Mouse (Mus musculus) B cell, adult 67 days (primary cell): ENCODE data around the gene Omt2a. TPM values are rescaled to one million over a fixed set of nuclear protein-coding genes. Genes with fewer than 3 reads are reported as not detected.

Experiments
- total RNA-seq, 2 experiments: library from RNA; stranded (reverse); gene quantifications; 4 replicates each; pipeline ENCODE4 v1.2.4; 2023

The Omt2a gene
- total RNA-seq, result not detected

GRCm38 (mm10) chr9:78314696-78315095, at the start of gene Omt2a:
TSS of gene Omt2a (minus strand) at chr9:78314796.

GRCm38 (mm10) chr9:78355611-78356010, 41.0 kb upstream of the Omt2a start, which contains the start of gene Gsta2:
TSS of gene Gsta2 (minus strand) at chr9:78355788.

GRCm38 (mm10) chr9:78327289-78327688, 12.7 kb upstream of the Omt2a start, which contains the start of gene Omt2b:
TSS of gene Omt2b (plus strand) at chr9:78327589.

DNA sequence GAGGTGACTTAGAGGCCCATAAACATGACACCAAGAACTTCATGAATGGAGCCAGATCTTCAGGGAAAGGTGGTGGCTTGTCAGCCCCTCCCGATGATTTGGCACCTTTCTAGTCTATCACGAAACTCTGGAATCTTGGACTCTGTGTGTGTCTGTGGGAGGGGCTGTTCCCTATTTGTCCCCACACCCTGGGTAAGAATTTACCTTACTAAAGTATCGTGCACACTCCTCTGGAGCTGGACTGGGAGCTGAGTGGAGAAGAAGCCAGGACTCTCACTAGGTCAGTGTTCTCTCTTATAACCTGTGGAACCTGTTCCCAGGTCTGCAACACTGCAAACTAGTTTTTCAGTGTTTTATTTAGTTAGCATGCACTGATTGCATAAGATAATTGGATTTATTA, 24.9 kb downstream of the Omt2a start, which contains the start of gene Gm10639:
TSS of gene Gm10639 (plus strand) at position 201 of the 400 bp plus-strand sequence.

Other genes starting within 250 kb of the Omt2a start
- 10 to 100 TPM; 48.5 to 52.7 TPM for gene Fbxo9, start 205.7 kb downstream of the Omt2a start, total RNA-seq
- 1 to 10 TPM; 3.3 to 5.0 TPM for gene Ick, start 205.6 kb downstream of the Omt2a start, total RNA-seq
- not detected for gene Gsta4, start 132.0 kb downstream of the Omt2a start, total RNA-seq
- not detected for gene Gsta1, start 84.1 kb downstream of the Omt2a start, total RNA-seq
- not detected for gene Gm3776, start 57.7 kb downstream of the Omt2a start, total RNA-seq
- not detected for gene Gm10639, start 24.9 kb downstream of the Omt2a start, total RNA-seq
- not detected for gene Omt2b, start 12.8 kb upstream of the Omt2a start, total RNA-seq
- not detected for gene Gsta2, start 41.0 kb upstream of the Omt2a start, total RNA-seq
- not detected for gene Dppa5a, start 53.4 kb upstream of the Omt2a start, total RNA-seq
- not detected for gene Ooep, start 63.9 kb upstream of the Omt2a start, total RNA-seq
- not detected for gene Ddx43, start 81.0 kb upstream of the Omt2a start, total RNA-seq
- 1 to 10 TPM; 1.4 to 2.1 TPM for gene Cgas, start 128.4 kb upstream of the Omt2a start, total RNA-seq
- 10 to 100 TPM; 25.4 to 34.6 TPM for gene Mto1, start 133.4 kb upstream of the Omt2a start, total RNA-seq
- under 1 TPM in 1 of 2 experiments, not detected in 1; 0.62 TPM for gene Gm17324, start 134.0 kb upstream of the Omt2a start, total RNA-seq
- gene Eef1a1, start 174.4 kb upstream of the Omt2a start, total RNA-seq, result 1,000 to 10,000 TPM; 8,287 to 8,401 TPM